Mouse (Mus musculus): ENCODE data around the gene Gcnt4. TPM values are rescaled to one million over a fixed set of nuclear protein-coding genes. Genes with fewer than 3 reads are reported as not detected.
"Not testable (repeated sequence)": the region's sequence is repeated elsewhere in the genome, so short reads cannot be mapped to it uniquely, and the experiment has no call there.

Gene Gcnt4
- polyA plus RNA-seq, 1 experiment from 2014 or later: 0.14 TPM

- not testable (repeated sequence) for H3K4me2 ChIP-seq (ENCODE audit: low read length); H3K4me1 ChIP-seq (ENCODE audit: control insufficient read depth, insufficient read depth, low read depth, low read length); H3K9ac ChIP-seq (ENCODE audit: low read depth, low read length); H3K4me3 ChIP-seq (ENCODE audit: low read length); ATAC-seq; H3K36me3 ChIP-seq (ENCODE audit: control insufficient read depth, insufficient read depth, low read length); H3K27ac ChIP-seq (ENCODE audit: low read depth, low read length); H3K27me3 ChIP-seq (replicated peaks; ENCODE audit: control insufficient read depth, insufficient read depth, low read length); H3K9me3 ChIP-seq (ENCODE audit: control insufficient read depth, low read length)
- 92% methylated on average over 11 of the region's 11 CpGs for WGBS
These were observed 17.0 kb downstream of the Gcnt4 start for GRCm38 (mm10) chr13:96941481-96941880.

- H3K27ac ChIP-seq (ENCODE audit: low read depth, low read length): 0 out of 2 replicates have a peak overlapping the region, but pooled peaks have one; percentile 12
- ATAC-seq: peak; percentile 52; the same call in 1 of the 2 replicates
- H3K4me1 ChIP-seq (ENCODE audit: control insufficient read depth, insufficient read depth, low read depth, low read length): no peaks in the 10 kb centered on the region; the same call in 1 of the 2 replicates
- 42% methylated on average over 3 of the region's 3 CpGs for WGBS
- H3K4me2 ChIP-seq (ENCODE audit: low read length): no peak overlapping the region
- no peaks in the 10 kb centered on the region for H3K9me3 ChIP-seq (ENCODE audit: control insufficient read depth, low read length)
- no peaks in the 10 kb centered on the region for H3K36me3 ChIP-seq (ENCODE audit: control insufficient read depth, insufficient read depth, low read length)
- H3K9ac ChIP-seq (ENCODE audit: low read depth, low read length): no peak overlapping the region
- H3K4me3 ChIP-seq (ENCODE audit: low read length): no peak overlapping the region
- no peaks in the 10 kb centered on the region for H3K27me3 ChIP-seq (replicated peaks; ENCODE audit: control insufficient read depth, insufficient read depth, low read length)
These were observed 19.1 kb downstream of the Gcnt4 start for GRCm38 (mm10) chr13:96943571-96943970.

- ATAC-seq: no peak
- Histone ChIP-seq H3K4me1 (ENCODE audit: control insufficient read depth, insufficient read depth, low read depth, low read length) (no peaks in the 10 kb centered on the region; the same call in 1 of the 2 replicates), H3K9me3 (ENCODE audit: control insufficient read depth, low read length) (no peaks in the 10 kb centered on the region), H3K4me2 (ENCODE audit: low read length) (no peak overlapping the region), H3K27ac (ENCODE audit: low read depth, low read length) (no peak overlapping the region), H3K9ac (ENCODE audit: low read depth, low read length) (no peak overlapping the region), H3K4me3 (ENCODE audit: low read length) (no peak overlapping the region), H3K36me3 (ENCODE audit: control insufficient read depth, insufficient read depth, low read length) (no peaks in the 10 kb centered on the region), H3K27me3 (replicated peaks; ENCODE audit: control insufficient read depth, insufficient read depth, low read length) (no peaks in the 10 kb centered on the region)
- 92% methylated on average over 4 of the region's 4 CpGs for WGBS
These were observed 21.3 kb downstream of the Gcnt4 start for GRCm38 (mm10) chr13:96945748-96946147.

GRCm38 (mm10) chr13:96947722-96948121 is 23.2 kb downstream of the Gcnt4 start:
- Histone ChIP-seq H3K4me2 (ENCODE audit: low read length) (no peak overlapping the region), H3K27ac (ENCODE audit: low read depth, low read length) (no peak overlapping the region), H3K9me3 (ENCODE audit: control insufficient read depth, low read length) (no peaks in the 10 kb centered on the region), H3K36me3 (ENCODE audit: control insufficient read depth, insufficient read depth, low read length) (no peaks in the 10 kb centered on the region), H3K4me3 (ENCODE audit: low read length) (no peak overlapping the region), H3K27me3 (replicated peaks; ENCODE audit: control insufficient read depth, insufficient read depth, low read length) (no peaks in the 10 kb centered on the region), H3K4me1 (ENCODE audit: control insufficient read depth, insufficient read depth, low read depth, low read length) (no peaks in the 10 kb centered on the region; the same call in 1 of the 2 replicates), H3K9ac (ENCODE audit: low read depth, low read length) (no peak overlapping the region)
- WGBS: 90% methylated on average over 7 of the region's 7 CpGs
- no peak for ATAC-seq

GRCm38 (mm10) chr13:96951880-96952279 is 27.4 kb downstream of the Gcnt4 start:
- Histone ChIP-seq H3K4me3 (ENCODE audit: low read length) (no peak overlapping the region), H3K4me1 (ENCODE audit: control insufficient read depth, insufficient read depth, low read depth, low read length) (no peaks in the 10 kb centered on the region), H3K9me3 (ENCODE audit: control insufficient read depth, low read length) (no peaks in the 10 kb centered on the region), H3K36me3 (ENCODE audit: control insufficient read depth, insufficient read depth, low read length) (no peaks in the 10 kb centered on the region), H3K27ac (ENCODE audit: low read depth, low read length) (no peak overlapping the region), H3K4me2 (ENCODE audit: low read length) (no peak overlapping the region), H3K27me3 (replicated peaks; ENCODE audit: control insufficient read depth, insufficient read depth, low read length) (no peaks in the 10 kb centered on the region), H3K9ac (ENCODE audit: low read depth, low read length) (no peak overlapping the region)
- 26% methylated on average over 2 of the region's 2 CpGs for WGBS
- ATAC-seq: peak; percentile 69; the same call in 1 of the 2 replicates

GRCm38 (mm10) chr13:96956466-96956865 is 32.0 kb downstream of the Gcnt4 start:
- H3K4me3 ChIP-seq (ENCODE audit: low read length): no peak overlapping the region
- no peak overlapping the region for H3K9ac ChIP-seq (ENCODE audit: low read depth, low read length)

GRCm38 (mm10) chr13:96960019-96960418 is 35.5 kb downstream of the Gcnt4 start:
- Histone ChIP-seq H3K9me3 (ENCODE audit: control insufficient read depth, low read length) (no peaks in the 10 kb centered on the region), H3K36me3 (ENCODE audit: control insufficient read depth, insufficient read depth, low read length) (no peaks in the 10 kb centered on the region), H3K9ac (ENCODE audit: low read depth, low read length) (no peak overlapping the region), H3K27me3 (replicated peaks; ENCODE audit: control insufficient read depth, insufficient read depth, low read length) (no peaks in the 10 kb centered on the region), H3K27ac (ENCODE audit: low read depth, low read length) (no peak overlapping the region), H3K4me3 (ENCODE audit: low read length) (no peak overlapping the region), H3K4me1 (ENCODE audit: control insufficient read depth, insufficient read depth, low read depth, low read length) (no peaks in the 10 kb centered on the region), H3K4me2 (ENCODE audit: low read length) (no peak overlapping the region)
- no peak for ATAC-seq
- WGBS: 83% methylated on average over 1 of the region's 1 CpGs

More at GRCm38 (mm10) chr13:96956466-96956865, 32.0 kb downstream of the Gcnt4 start:
- Histone ChIP-seq H3K4me1 (ENCODE audit: control insufficient read depth, insufficient read depth, low read depth, low read length) (no peaks in the 10 kb centered on the region), H3K4me2 (ENCODE audit: low read length) (no peak overlapping the region), H3K27me3 (replicated peaks; ENCODE audit: control insufficient read depth, insufficient read depth, low read length) (no peaks in the 10 kb centered on the region), H3K9me3 (ENCODE audit: control insufficient read depth, low read length) (no peaks in the 10 kb centered on the region), H3K36me3 (ENCODE audit: control insufficient read depth, insufficient read depth, low read length) (no peaks in the 10 kb centered on the region), H3K27ac (ENCODE audit: low read depth, low read length) (no peak overlapping the region)
- 93% methylated on average over 6 of the region's 6 CpGs for WGBS
- ATAC-seq: no peak

GRCm38 (mm10) chr13:96961366-96962157 is 37.1 kb downstream of the Gcnt4 start:
- no peak for ATAC-seq
- Histone ChIP-seq H3K4me1 (ENCODE audit: control insufficient read depth, insufficient read depth, low read depth, low read length) (no peaks in the 10 kb centered on the region), H3K27ac (ENCODE audit: low read depth, low read length) (no peak overlapping the region), H3K27me3 (replicated peaks; ENCODE audit: control insufficient read depth, insufficient read depth, low read length) (no peaks in the 10 kb centered on the region), H3K4me2 (ENCODE audit: low read length) (no peak overlapping the region), H3K9me3 (ENCODE audit: control insufficient read depth, low read length) (no peaks in the 10 kb centered on the region), H3K4me3 (ENCODE audit: low read length) (no peak overlapping the region), H3K9ac (ENCODE audit: low read depth, low read length) (no peak overlapping the region), H3K36me3 (ENCODE audit: control insufficient read depth, insufficient read depth, low read length) (no peaks in the 10 kb centered on the region)
- 78% methylated on average over 9 of the region's 9 CpGs for WGBS

- Histone ChIP-seq H3K9me3 (ENCODE audit: control insufficient read depth, low read length) (no peaks in the 10 kb centered on the region), H3K4me1 (ENCODE audit: control insufficient read depth, insufficient read depth, low read depth, low read length) (no peaks in the 10 kb centered on the region), H3K36me3 (ENCODE audit: control insufficient read depth, insufficient read depth, low read length) (no peaks in the 10 kb centered on the region), H3K9ac (ENCODE audit: low read depth, low read length) (no peak overlapping the region), H3K27ac (ENCODE audit: low read depth, low read length) (no peak overlapping the region), H3K4me3 (ENCODE audit: low read length) (no peak overlapping the region), H3K4me2 (ENCODE audit: low read length) (no peak overlapping the region), H3K27me3 (replicated peaks; ENCODE audit: control insufficient read depth, insufficient read depth, low read length) (no peaks in the 10 kb centered on the region)
- WGBS: 89% methylated on average over 5 of the region's 5 CpGs
- ATAC-seq: no peak
These were observed 38.3 kb downstream of the Gcnt4 start for GRCm38 (mm10) chr13:96962801-96963200.

Data from hindbrain, embryonic 16.5 days (tissue).